23 mouse cellular contexts compared by ENCODE assay signal in genomic region chr4:131205127-131205526, GRCm38 (mm10).
DNase-seq lines count a peak whose midpoint lies in the region; ATAC-seq and TF ChIP-seq lines count a peak whose summit lies in the region.
"Had no signal": no experiment of that assay in that cellular context is flagged by ENCODE, and none has a peak within 500 bp of the region (broad histone marks: within the 10 kb centered on the region; RNA-seq: fewer than 3 reads in every experiment).

No protein-coding gene starts in this region.

- no peak overlapping the region for H3K4me2 ChIP-seq in forebrain, embryonic 13.5 days
- no peak overlapping the region for H3K4me2 ChIP-seq in forebrain, embryonic 16.5 days (ENCODE audit: low read length)
- H3K4me2 ChIP-seq: embryonic facial prominence, embryonic 12.5 days; heart, embryonic 15.5 days; hindbrain, embryonic 13.5 days; intestine, embryonic 15.5 days had no signal

- no peak overlapping the region for H3K4me3 ChIP-seq in forebrain, embryonic 13.5 days
- H3K4me3 ChIP-seq in forebrain, embryonic 16.5 days (replicated peaks; ENCODE audit: low read length): no peak overlapping the region
- no peak overlapping the region for H3K4me3 ChIP-seq in cerebellum, adult 2 months (replicated peaks; ENCODE audit: insufficient read depth, low read depth, low read length)
- H3K4me3 ChIP-seq: embryonic facial prominence, embryonic 12.5 days; gastrocnemius, adult 2 months; heart, embryonic 10.5 days; heart, embryonic 15.5 days; hindbrain, embryonic 13.5 days; intestine, embryonic 15.5 days had no signal

- no peaks in the 10 kb centered on the region for H3K9me3 ChIP-seq in forebrain, embryonic 13.5 days (replicated peaks)
- no peaks in the 10 kb centered on the region for H3K9me3 ChIP-seq in forebrain, embryonic 16.5 days (ENCODE audit: control insufficient read depth, low read length)
- H3K9me3 ChIP-seq: embryonic facial prominence, embryonic 12.5 days; heart, embryonic 10.5 days; heart, embryonic 15.5 days; hindbrain, embryonic 13.5 days; intestine, embryonic 15.5 days had no signal

- no peak for ATAC-seq in forebrain, embryonic 13.5 days
- no peak for ATAC-seq in forebrain, embryonic 16.5 days
- ATAC-seq: CD4-positive, CD25-positive, alpha-beta regulatory T cell, adult 4 months; forebrain, postnatal 0 days; intestine, embryonic 15.5 days had no signal

- no peak for TF ChIP-seq POLR2A in cerebellum, adult 2 months (IDR thresholded peaks at IDR 0.05; ENCODE audit: borderline replicate concordance, insufficient read depth, low read length)

- DNase-seq in brain, adult 2 months (ENCODE audit: low read depth, low spot score): peak; percentile 34
- peak in 1 of 2 experiments; percentile 69 for DNase-seq in cerebellum, adult 2 months
- DNase-seq in cerebellum, postnatal 25 days: peak; percentile 54 to 68
- no peak for DNase-seq in right cerebral cortex, postnatal 25 days
- no peak for DNase-seq in spleen, postnatal 36 days (ENCODE audit: low spot score in 2 of 2)
- DNase-seq: adrenal gland, adult 8-10 months; B cell, adult 2 months; gastrocnemius, adult 2 months; gastrocnemius, postnatal 36 days; heart, adult 18-20 months; heart, postnatal 14 days; kidney, adult 18-20 months; kidney, postnatal 10 days had no signal

- H3K36me3 ChIP-seq in forebrain, embryonic 13.5 days (ENCODE audit: poor library complexity, severe bottlenecking): no peaks in the 10 kb centered on the region
- no peaks in the 10 kb centered on the region for H3K36me3 ChIP-seq in forebrain, embryonic 16.5 days (ENCODE audit: control insufficient read depth, insufficient read depth)
- H3K36me3 ChIP-seq: embryonic facial prominence, embryonic 12.5 days; G1E; heart, embryonic 10.5 days; heart, embryonic 15.5 days; hindbrain, embryonic 13.5 days; intestine, embryonic 15.5 days had no signal

- H3K27ac ChIP-seq in forebrain, embryonic 13.5 days: 0 out of 2 replicates have a peak overlapping the region, but pooled peaks have one; percentile 17
- no peak overlapping the region for H3K27ac ChIP-seq in forebrain, embryonic 16.5 days (ENCODE audit: low read length)
- H3K27ac ChIP-seq in cerebellum, adult 2 months (ENCODE audit: insufficient read depth, low read length): peak overlapping the region; percentile 94
- H3K27ac ChIP-seq: gastrocnemius, adult 2 months; heart, embryonic 10.5 days; heart, embryonic 15.5 days; intestine, embryonic 15.5 days had no signal

- no peaks in the 10 kb centered on the region for H3K27me3 ChIP-seq in forebrain, embryonic 13.5 days
- no peaks in the 10 kb centered on the region for H3K27me3 ChIP-seq in forebrain, embryonic 16.5 days (replicated peaks; ENCODE audit: control insufficient read depth, insufficient read depth, low read length)
- no peaks in the 10 kb centered on the region for H3K27me3 ChIP-seq in cerebellum, adult 2 months (ENCODE audit: control insufficient read depth, insufficient read depth, low read length)
- H3K27me3 ChIP-seq: embryonic facial prominence, embryonic 12.5 days; intestine, embryonic 15.5 days had no signal

- WGBS in forebrain, embryonic 13.5 days: 91% methylated on average over 2 of the region's 2 CpGs
- WGBS in forebrain, embryonic 16.5 days: 77% methylated on average over 2 of the region's 2 CpGs
- WGBS in cerebellum, adult 2 months: 17% methylated on average over 2 of the region's 2 CpGs

- H3K4me1 ChIP-seq in forebrain, embryonic 13.5 days: peaks cover 50% of the 10 kb centered on the region
- H3K4me1 ChIP-seq in forebrain, embryonic 16.5 days (replicated peaks; ENCODE audit: control insufficient read depth, insufficient read depth, low read length): peaks cover 19% of the 10 kb centered on the region
- peaks cover 51% of the 10 kb centered on the region for H3K4me1 ChIP-seq in cerebellum, adult 2 months (ENCODE audit: control insufficient read depth, insufficient read depth, low read length)
- H3K4me1 ChIP-seq: heart, embryonic 10.5 days; heart, embryonic 15.5 days; intestine, embryonic 15.5 days had no signal

- no peak overlapping the region for H3K9ac ChIP-seq in forebrain, embryonic 13.5 days
- H3K9ac ChIP-seq in forebrain, embryonic 16.5 days (replicated peaks; ENCODE audit: low read depth, low read length): no peak overlapping the region
- H3K9ac ChIP-seq: embryonic facial prominence, embryonic 12.5 days; forebrain, postnatal 0 days; heart, embryonic 15.5 days; hindbrain, embryonic 13.5 days; intestine, embryonic 15.5 days had no signal

- TF ChIP-seq CTCF in cerebellum, adult 2 months (IDR thresholded peaks at IDR 0.05; ENCODE audit: borderline replicate concordance, insufficient read depth, low read depth, low read length): no peak

Comparison
In these comparisons a context has a peak if more than half of its experiments do, and no peak if none do; other contexts are left out.
1. DNase-seq: peak in brain, adult 2 months (single experiment) and cerebellum, postnatal 25 days (2 of 2); none in right cerebral cortex, postnatal 25 days (single experiment) and spleen, postnatal 36 days (0 of 2).